Mouse (Mus musculus): ENCODE data around the gene Evi5.

DNA sequence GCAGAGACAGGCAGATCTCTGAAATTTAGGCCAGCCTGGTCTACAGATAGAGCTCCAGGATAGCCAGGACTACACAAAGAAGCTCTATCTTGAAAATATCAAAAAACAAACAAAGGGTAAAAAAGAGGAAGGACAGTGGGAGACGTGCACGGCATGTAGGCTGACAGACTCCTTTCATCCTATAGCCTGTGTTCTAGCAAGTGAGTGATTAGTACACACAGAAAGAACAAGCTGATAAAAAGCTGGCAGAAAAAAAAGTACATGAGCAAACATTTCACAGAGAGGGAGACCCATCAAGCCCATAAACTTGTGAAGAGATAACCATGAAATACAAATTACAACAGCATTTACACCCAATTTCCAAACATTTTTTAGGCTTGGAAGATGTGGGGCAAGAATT lies 163.2 kb downstream of the Evi5 start:
- no peak for TF ChIP-seq CTCF (IDR thresholded peaks at IDR 0.05; ENCODE audit: control insufficient read depth, insufficient read depth, insufficient replicate concordance, low read depth, low read length)
- no peak for TF ChIP-seq POLR2A (IDR thresholded peaks at IDR 0.05; ENCODE audit: control insufficient read depth, low read depth, low read length)
